Mouse (Mus musculus) kidney, embryonic 15.5 days (tissue): ENCODE results near the gene Foxn1. TPM values are rescaled to one million over a fixed set of nuclear protein-coding genes. Genes with fewer than 3 reads are reported as not detected.
A peak's percentile ranks its signal among the peaks of the same experiment; 100 is the strongest.

Source experiments
- ATAC-seq: fragments of 200-750 bp; cut with Nextera tagmentation; replicated peaks from 2 replicates; pipeline ENCODE4 v1.8.0; 2017; ENCODE audit warnings: moderate TSS enrichment; ENCODE audit not compliant: low FRiP score
- H3K27ac ChIP-seq: fragments of 300-500 bp; sonication (generic); 2 replicates; pipeline ENCODE4 v1.5.1; 2015; ENCODE audit warnings: mild to moderate bottlenecking, inconsistent platforms
- H3K27me3 ChIP-seq: fragments of 300-500 bp; sonication (generic); 2 replicates; pipeline ENCODE4 v1.6.1; 2015; ENCODE audit warnings: inconsistent platforms
- H3K36me3 ChIP-seq: fragments of 300-500 bp; sonication (generic); 2 replicates; pipeline ENCODE4 v1.6.1; 2015; ENCODE audit warnings: inconsistent platforms
- H3K4me1 ChIP-seq: fragments of 300-500 bp; sonication (generic); 2 replicates; pipeline ENCODE4 v1.6.1; 2015; ENCODE audit warnings: inconsistent platforms
- H3K4me2 ChIP-seq: fragments of 300-500 bp; sonication (generic); 2 replicates; pipeline ENCODE4 v1.6.1; 2015; ENCODE audit warnings: moderate library complexity, mild to moderate bottlenecking, inconsistent platforms
- H3K4me3 ChIP-seq: fragments of 300-500 bp; sonication (generic); replicated peaks from 2 replicates; pipeline ENCODE4 v1.5.1; 2015; ENCODE audit warnings: mild to moderate bottlenecking, inconsistent platforms
- H3K9ac ChIP-seq: fragments of 300-500 bp; sonication (generic); 2 replicates; pipeline ENCODE4 v1.6.1; 2015; ENCODE audit warnings: mild to moderate bottlenecking, inconsistent platforms
- H3K9me3 ChIP-seq: fragments of 300-500 bp; sonication (generic); replicated peaks from 2 replicates; pipeline ENCODE4 v1.6.1; 2016; ENCODE audit warnings: inconsistent platforms
- WGBS: fragments of 180-500 bp; shearing (Covaris S2); methylation state at CpG from one replicate; pipeline ENCODE4 v1.1.7; 2015; ENCODE audit warnings: mixed read lengths; 5-methylcytosine and 5-hydroxymethylcytosine counted together
- polyA plus RNA-seq: library from polyadenylated mRNA; unstranded; fragments of >200 nt; fragmentation: Nextera tagmentation; extraction: Ambion mirVana; gene quantifications from 2 replicates; pipeline ENCODE4 v1.2.1, GENCODE M21; 2015

Foxn1 gene
- polyA plus RNA-seq, 1 experiment from 2014 or later: 0.10 TPM

DNA sequence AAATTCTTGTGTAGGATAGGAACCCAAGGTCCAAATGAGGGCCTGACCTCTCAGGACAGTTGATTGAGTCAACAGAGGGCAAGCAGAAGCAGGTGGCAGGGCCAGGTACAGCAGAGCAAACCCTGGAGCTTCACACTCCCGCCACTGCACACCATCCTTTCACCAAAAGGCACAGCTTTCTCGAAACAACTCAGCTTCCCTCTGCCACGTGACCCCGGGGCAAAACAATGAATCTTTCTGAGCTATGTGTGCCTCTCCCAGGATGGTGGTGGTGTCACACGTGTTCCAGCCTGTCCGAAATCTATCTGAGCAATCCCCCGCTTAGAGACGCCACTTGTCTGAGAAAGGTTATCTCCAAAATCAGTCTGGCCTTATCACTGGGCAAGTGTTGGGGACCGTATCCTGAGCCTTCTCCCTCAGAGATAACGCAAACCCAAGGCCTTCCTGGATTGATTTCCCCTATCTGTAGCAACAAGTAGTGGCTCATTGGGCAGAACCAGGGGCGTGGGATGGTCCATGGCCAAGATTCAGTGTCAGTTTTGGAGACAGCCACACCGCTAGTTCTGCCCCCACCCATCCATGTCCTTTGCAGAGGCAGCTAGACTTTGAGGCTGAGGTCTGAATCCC lies 34.0 kb upstream of the Foxn1 start:
- H3K9ac ChIP-seq: no peak overlapping the region
- H3K36me3 ChIP-seq: no peaks in the 10 kb centered on the region
- no peak overlapping the region for H3K4me2 ChIP-seq
- WGBS: 40% methylated on average over 12 of the region's 12 CpGs
- no peak for ATAC-seq
- no peak overlapping the region for H3K4me3 ChIP-seq
- peaks cover 15% of the 10 kb centered on the region for H3K27me3 ChIP-seq
- H3K9me3 ChIP-seq: no peaks in the 10 kb centered on the region
- H3K4me1 ChIP-seq: peaks cover 25% of the 10 kb centered on the region
- H3K27ac ChIP-seq: no peak overlapping the region

- H3K9ac ChIP-seq: no peak overlapping the region
- 0 out of 2 replicates have a peak, but pooled peaks have one; percentile 40 for ATAC-seq
Observed at GRCm38 (mm10) chr11:78416854-78417253, 30.5 kb upstream of the Foxn1 start.

DNA sequence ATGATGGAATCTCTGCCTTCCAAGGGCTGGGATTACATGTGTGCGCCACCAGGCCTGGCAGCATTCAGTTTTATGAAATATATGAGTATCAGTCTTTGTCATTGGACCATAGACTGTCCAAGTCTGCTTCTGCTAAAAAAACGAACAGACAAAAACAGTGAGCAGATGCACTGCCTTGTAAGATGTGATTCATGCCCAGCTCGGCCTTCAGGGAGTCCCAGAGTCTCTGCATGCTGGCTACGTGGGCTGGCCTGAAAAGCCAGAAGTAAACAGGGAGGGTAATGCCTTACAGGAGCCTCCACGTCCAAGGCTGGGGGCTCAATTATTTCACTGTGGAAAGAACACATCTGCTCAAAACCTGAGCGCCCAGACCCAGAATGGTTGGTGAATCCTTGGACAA lies 26.5 kb upstream of the Foxn1 start:
- no peaks in the 10 kb centered on the region for H3K9me3 ChIP-seq
- 71% methylated on average over 6 of the region's 6 CpGs for WGBS
- H3K9ac ChIP-seq: no peak overlapping the region
- no peak overlapping the region for H3K4me3 ChIP-seq
- no peaks in the 10 kb centered on the region for H3K27me3 ChIP-seq
- H3K27ac ChIP-seq: no peak overlapping the region
- H3K4me1 ChIP-seq: 0 out of 2 replicates have a peak, but pooled peaks cover 3% of the 10 kb centered on the region
- H3K4me2 ChIP-seq: no peak overlapping the region
- ATAC-seq: no peak
- no peaks in the 10 kb centered on the region for H3K36me3 ChIP-seq

More at GRCm38 (mm10) chr11:78416854-78417253, 30.5 kb upstream of the Foxn1 start:
- H3K9me3 ChIP-seq: no peaks in the 10 kb centered on the region
- H3K27me3 ChIP-seq: peaks cover 11% of the 10 kb centered on the region
- no peak overlapping the region for H3K4me2 ChIP-seq
- H3K36me3 ChIP-seq: no peaks in the 10 kb centered on the region
- 66% methylated on average over 6 of the region's 6 CpGs for WGBS
- peaks cover 18% of the 10 kb centered on the region for H3K4me1 ChIP-seq
- H3K27ac ChIP-seq: no peak overlapping the region
- no peak overlapping the region for H3K4me3 ChIP-seq

DNA sequence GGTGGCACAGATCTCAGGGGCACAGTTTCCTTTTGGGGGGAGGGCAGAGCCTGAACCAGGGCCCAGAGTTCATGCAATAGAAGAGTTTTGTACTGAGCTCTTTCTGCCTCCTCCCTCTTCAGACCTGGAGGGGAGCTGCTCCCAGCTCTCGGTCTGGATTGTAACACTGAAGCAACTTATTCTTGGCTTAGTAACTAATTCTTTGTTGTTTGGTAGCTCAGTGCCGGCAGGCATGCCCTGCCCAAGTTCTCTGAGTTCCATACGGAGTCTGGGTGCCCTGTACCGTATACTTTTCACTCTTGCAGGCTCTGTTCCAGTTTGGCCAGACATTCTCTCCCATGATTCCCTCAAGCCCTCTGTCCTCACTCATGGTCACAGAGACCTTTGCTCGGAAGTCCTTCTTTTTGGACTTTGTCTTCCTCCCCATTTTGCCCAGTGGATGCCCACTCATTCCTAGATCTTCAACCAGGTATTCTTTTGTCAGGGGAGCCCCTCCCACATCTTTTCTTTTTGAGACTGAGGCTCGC lies 26.0 kb upstream of the Foxn1 start:
- no peak overlapping the region for H3K27ac ChIP-seq
- H3K9me3 ChIP-seq: no peaks in the 10 kb centered on the region
- no peak overlapping the region for H3K4me3 ChIP-seq
- ATAC-seq: no peak
- no peak overlapping the region for H3K4me2 ChIP-seq
- 72% methylated on average over 6 of the region's 6 CpGs for WGBS
- H3K4me1 ChIP-seq: 0 out of 2 replicates have a peak, but pooled peaks cover 3% of the 10 kb centered on the region
- H3K9ac ChIP-seq: no peak overlapping the region
- H3K36me3 ChIP-seq: no peaks in the 10 kb centered on the region
- no peaks in the 10 kb centered on the region for H3K27me3 ChIP-seq

- no peak overlapping the region for H3K27ac ChIP-seq
- H3K27me3 ChIP-seq: no peaks in the 10 kb centered on the region
- no peak overlapping the region for H3K4me2 ChIP-seq
- H3K36me3 ChIP-seq: no peaks in the 10 kb centered on the region
- no peaks in the 10 kb centered on the region for H3K9me3 ChIP-seq
- ATAC-seq: no peak
- H3K4me1 ChIP-seq: 0 out of 2 replicates have a peak, but pooled peaks cover 3% of the 10 kb centered on the region
- no peak overlapping the region for H3K4me3 ChIP-seq
- H3K9ac ChIP-seq: no peak overlapping the region
- WGBS: 86% methylated on average over 11 of the region's 11 CpGs
Observed at GRCm38 (mm10) chr11:78411606-78412323, 25.4 kb upstream of the Foxn1 start.

DNA sequence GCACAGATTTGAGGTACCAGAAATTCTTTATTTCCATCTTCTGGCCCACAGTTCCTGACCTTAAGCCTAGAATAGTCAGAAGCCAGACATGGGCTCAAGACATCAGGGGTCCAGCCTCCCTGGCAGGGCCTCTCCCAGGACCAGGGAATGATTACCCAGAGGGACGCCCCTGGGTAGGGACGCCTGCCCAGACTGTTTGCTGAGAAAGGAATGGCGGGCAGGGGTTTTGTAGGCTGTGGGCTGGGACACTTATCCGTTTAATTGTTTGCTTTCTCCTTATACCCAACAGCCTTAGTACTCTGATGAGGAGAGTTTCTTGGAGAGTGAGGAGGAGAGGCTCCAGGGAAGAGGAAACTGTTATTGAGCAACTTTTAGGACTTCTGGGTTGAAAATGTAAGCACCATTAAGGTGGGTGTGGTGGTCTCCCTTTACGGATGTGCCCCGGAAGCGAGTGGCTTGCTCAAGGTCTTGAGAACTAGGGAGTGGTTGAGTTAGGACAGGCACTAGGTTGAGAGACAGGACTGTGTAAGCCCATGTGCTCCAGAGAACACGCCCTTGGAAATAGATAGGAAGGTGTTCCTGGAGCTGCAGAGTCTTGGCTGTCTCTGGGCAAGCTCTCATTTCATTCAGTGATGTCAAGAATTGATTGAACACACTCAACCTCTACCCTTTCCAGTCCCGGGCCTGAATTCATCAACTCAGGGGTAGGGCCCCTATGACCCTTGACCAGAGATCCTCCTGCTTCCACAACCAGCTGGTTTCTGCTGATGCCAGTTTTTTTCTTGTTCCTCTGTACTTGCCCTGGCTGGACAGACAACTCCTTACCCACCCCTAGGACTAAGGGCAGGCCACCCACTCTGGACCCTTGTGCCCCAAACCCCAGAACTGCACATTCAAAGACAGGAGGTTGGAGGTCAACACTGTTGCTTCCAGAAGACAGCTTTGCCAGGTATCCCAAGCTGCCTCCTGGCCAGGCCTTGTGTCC lies 22.2 kb upstream of the Foxn1 start:
- H3K4me2 ChIP-seq: no peak overlapping the region
- H3K9ac ChIP-seq: no peak overlapping the region
- no peak overlapping the region for H3K4me3 ChIP-seq
- WGBS: 72% methylated on average over 9 of the region's 9 CpGs
- no peak for ATAC-seq
- no peaks in the 10 kb centered on the region for H3K9me3 ChIP-seq
- H3K4me1 ChIP-seq: 0 out of 2 replicates have a peak, but pooled peaks cover under 1% of the 10 kb centered on the region
- no peak overlapping the region for H3K27ac ChIP-seq
- H3K27me3 ChIP-seq: peaks cover 6% of the 10 kb centered on the region; the same call in 1 of the 2 replicates
- H3K36me3 ChIP-seq: no peaks in the 10 kb centered on the region

DNA sequence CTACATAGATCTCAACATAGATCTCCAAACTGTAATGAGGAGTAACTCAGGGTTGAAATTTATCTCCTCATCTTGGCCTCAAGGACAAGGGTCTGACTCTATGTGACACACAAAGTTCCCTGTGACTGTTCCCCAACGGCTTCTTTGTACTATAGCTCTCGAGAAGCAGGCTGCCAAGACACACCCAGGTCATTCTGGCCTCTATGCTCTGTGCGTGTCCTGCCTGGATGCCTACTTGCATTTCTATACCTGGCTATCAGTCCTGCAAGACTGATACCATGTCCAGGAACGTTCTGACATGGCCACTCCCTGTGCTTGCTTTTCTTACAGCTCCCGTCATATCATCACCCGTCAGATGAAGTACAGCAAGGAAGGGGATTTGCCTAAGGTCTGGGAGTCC lies 15.7 kb upstream of the Foxn1 start:
- Histone ChIP-seq H3K4me3 (no peak overlapping the region), H3K36me3 (no peaks in the 10 kb centered on the region), H3K27me3 (peaks cover 10% of the 10 kb centered on the region; the same call in 1 of the 2 replicates), H3K27ac (no peak overlapping the region), H3K4me2 (no peak overlapping the region), H3K9ac (no peak overlapping the region), H3K4me1 (peaks cover 25% of the 10 kb centered on the region), H3K9me3 (no peaks in the 10 kb centered on the region)
- 75% methylated on average over 6 of the region's 6 CpGs for WGBS
- no peak for ATAC-seq

GRCm38 (mm10) chr11:78401469-78401868 lies 15.1 kb upstream of the Foxn1 start:
- Histone ChIP-seq H3K4me3 (no peak overlapping the region), H3K4me1 (peaks cover 31% of the 10 kb centered on the region), H3K36me3 (no peaks in the 10 kb centered on the region), H3K27me3 (peaks cover 10% of the 10 kb centered on the region; the same call in 1 of the 2 replicates), H3K9ac (no peak overlapping the region), H3K27ac (no peak overlapping the region), H3K9me3 (no peaks in the 10 kb centered on the region), H3K4me2 (no peak overlapping the region)
- 60% methylated on average over 3 of the region's 3 CpGs for WGBS
- ATAC-seq: no peak

GRCm38 (mm10) chr11:78400936-78401335 lies 14.6 kb upstream of the Foxn1 start:
- H3K4me3 ChIP-seq: no peak overlapping the region
- no peak overlapping the region for H3K9ac ChIP-seq
- H3K4me2 ChIP-seq: no peak overlapping the region
- ATAC-seq: no peak
- H3K4me1 ChIP-seq: peaks cover 34% of the 10 kb centered on the region
- WGBS: 61% methylated on average over 3 of the region's 3 CpGs
- no peaks in the 10 kb centered on the region for H3K9me3 ChIP-seq
- no peaks in the 10 kb centered on the region for H3K36me3 ChIP-seq
- peaks cover 10% of the 10 kb centered on the region; the same call in 1 of the 2 replicates for H3K27me3 ChIP-seq
- no peak overlapping the region for H3K27ac ChIP-seq

- Histone ChIP-seq H3K27ac (no peak overlapping the region), H3K36me3 (no peaks in the 10 kb centered on the region), H3K4me2 (no peak overlapping the region), H3K4me3 (no peak overlapping the region), H3K9ac (no peak overlapping the region), H3K4me1 (peaks cover 34% of the 10 kb centered on the region), H3K27me3 (peaks cover 10% of the 10 kb centered on the region; the same call in 1 of the 2 replicates), H3K9me3 (no peaks in the 10 kb centered on the region)
- no peak for ATAC-seq
- WGBS: 17% methylated on average over 8 of the region's 8 CpGs
Observed at GRCm38 (mm10) chr11:78399680-78400079, 13.3 kb upstream of the Foxn1 start.

GRCm38 (mm10) chr11:78398212-78398611 lies 11.9 kb upstream of the Foxn1 start:
- no peak overlapping the region for H3K4me3 ChIP-seq
- no peak for ATAC-seq
- 46% methylated on average over 6 of the region's 6 CpGs for WGBS
- H3K9ac ChIP-seq: no peak overlapping the region
- H3K4me1 ChIP-seq: peaks cover 42% of the 10 kb centered on the region
- H3K27ac ChIP-seq: no peak overlapping the region
- H3K36me3 ChIP-seq: no peaks in the 10 kb centered on the region
- no peak overlapping the region for H3K4me2 ChIP-seq
- no peaks in the 10 kb centered on the region for H3K9me3 ChIP-seq
- 0 out of 2 replicates have a peak, but pooled peaks cover 4% of the 10 kb centered on the region for H3K27me3 ChIP-seq
